Mouse (Mus musculus) heart, adult 11 months (tissue): ENCODE measurements around the gene Prima1.

ENCODE experiments used
- DNase-seq: peaks from one replicate; pipeline ENCODE4 v3.0.0; 2022

Gene Prima1

DNA sequence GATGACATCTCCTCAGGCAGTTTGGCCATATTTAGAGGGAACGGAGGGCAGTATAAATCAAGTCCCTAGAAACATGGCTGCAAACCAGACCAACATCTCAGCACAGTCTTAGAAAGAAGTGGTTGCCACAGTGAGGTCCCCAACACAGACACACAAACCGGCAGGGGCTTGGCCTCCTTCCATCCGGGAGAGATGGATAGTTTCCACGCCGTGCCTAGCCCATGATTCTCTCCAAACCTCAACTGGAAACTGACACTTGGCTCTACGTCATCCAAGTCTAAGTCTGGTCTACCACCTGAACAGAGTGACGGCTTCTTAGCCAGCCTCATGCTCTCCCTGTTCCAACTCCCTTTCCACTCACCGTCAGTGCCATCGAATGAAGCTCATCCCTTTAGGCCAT lies 18.3 kb downstream of the Prima1 start:
- DNase-seq: no peak

DNA sequence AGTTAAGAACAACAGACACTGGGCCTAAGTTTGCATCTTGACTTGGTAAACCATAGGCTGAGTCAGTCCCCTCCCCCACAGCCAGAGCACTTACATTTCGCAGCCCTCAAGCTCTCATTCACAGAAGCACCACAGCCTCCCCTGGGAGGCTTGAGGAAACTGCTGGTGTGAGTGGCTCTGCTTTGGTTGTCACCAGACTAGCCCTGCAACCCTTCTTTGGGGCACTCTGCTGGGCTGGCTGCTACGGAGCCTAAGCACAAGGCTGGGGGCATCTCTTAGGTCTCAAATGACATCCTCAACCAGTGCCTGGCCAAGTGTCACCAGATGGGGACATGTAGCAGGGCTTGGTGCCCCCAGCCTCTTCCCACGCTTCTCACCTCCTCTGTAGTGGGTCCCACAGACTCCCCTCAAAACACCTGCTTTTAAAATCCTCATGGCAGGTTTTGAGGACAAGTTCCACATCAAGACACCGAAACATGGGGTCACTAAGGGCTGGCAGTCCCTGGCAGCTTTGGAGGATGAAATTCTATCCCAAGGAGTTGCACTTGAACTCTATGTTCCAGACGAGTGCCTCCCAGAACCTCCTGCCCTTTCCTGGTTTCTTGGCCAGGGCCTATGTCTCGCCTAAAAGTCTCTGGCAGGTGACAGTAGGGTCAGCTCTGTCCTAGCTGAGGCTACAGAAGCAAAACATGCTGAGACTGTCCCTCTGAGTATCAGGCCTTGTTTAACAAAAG lies 25.9 kb downstream of the Prima1 start:
- no peak for DNase-seq

DNA sequence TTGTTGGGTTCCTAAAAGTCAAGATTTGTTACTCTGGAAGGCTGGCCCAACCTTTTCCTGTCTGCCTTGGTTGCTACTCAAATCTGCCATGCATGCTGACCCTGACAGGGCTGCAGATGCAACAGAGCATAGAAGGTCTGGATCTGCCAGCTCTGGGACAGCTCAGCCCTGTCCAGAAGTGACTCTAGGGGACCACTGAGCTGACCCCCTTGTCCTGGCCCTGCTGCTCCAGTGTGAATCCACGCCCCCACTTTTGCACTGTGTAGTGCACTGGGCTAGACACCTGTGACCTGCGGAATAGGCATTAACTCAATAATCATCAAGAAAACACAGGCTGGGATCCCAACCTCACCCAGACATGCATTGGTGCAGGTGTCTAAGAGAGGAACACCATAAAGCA lies 27.2 kb downstream of the Prima1 start:
- DNase-seq: no peak

DNA sequence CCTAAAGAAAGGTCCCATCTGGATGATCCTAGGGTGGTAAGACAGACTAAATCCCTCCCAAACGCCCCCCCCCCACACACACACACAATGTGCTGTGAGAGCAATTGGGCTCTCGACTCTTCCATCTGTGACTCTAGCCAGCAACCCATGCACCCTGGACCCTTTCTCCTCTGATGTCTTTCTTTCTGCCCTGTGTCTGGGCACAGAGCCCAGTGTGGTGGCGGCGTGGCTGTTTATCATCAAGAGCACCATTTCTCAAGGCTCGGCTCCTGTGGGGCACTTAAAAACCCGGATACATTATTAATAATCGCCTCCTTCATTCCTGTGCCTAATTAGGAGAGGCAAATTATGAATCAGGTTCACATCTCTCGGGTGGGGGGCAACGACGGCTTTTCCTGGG lies 27.7 kb downstream of the Prima1 start:
- no peak for DNase-seq

DNA sequence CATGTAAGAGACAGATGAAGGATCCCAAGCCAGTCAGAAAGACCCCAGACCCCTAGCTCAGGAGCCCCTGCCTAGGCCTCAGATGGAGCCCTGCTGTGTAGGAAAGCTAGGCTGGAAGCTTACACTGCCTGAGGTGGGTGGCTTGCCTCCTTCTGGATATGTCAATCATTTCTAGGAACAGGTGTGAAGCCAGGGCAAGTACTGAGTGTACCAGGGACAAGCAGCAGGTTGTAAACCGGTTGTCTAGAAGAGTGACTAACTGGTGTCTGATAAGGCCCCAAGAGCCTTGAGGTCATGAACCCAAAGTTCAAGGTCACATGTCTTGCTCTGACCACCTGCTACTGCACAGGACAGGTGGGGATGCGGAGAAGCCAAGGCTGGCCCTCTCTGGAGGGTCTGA lies 28.4 kb downstream of the Prima1 start:
- no peak for DNase-seq

DNA sequence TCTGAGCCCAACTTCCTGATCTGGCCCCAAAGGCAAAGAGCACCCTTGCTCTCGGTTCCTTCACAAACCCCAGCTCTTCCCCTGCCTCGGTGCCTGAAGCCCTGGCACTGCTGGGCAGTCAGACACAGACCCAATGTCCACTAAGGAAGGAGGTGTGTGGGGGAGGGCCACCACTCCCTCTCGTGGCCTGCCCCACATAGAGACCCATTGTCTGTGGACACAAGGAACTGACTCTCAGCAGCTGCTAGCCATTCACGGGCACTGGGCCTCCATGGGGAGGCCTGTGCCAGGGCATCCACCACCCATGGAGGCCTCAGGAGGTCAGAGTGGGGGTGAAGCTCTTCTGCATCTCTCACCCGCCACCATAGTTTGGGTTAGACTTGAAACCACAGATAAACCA lies 30.9 kb downstream of the Prima1 start:
- peak; percentile 80 for DNase-seq

DNA sequence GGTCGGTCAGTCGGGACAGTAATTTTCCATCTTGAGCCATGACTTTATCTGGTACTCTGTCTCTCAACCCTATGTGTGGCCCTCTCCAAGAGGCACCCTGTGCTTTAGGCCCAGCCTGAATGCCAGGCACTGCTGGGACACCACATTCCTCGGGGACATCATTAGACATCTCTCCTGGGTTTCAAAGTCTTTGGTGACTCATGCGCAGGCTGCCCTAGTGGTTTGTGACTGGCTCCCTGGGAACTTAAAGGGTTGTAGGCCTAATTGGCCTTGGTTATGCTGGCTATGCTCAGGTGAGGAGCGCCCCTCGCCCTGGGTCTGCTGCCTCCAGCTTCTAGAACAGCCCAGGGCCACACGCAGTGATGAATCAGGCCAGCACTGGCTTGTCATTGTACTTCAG lies 32.4 kb downstream of the Prima1 start:
- no peak for DNase-seq

DNA sequence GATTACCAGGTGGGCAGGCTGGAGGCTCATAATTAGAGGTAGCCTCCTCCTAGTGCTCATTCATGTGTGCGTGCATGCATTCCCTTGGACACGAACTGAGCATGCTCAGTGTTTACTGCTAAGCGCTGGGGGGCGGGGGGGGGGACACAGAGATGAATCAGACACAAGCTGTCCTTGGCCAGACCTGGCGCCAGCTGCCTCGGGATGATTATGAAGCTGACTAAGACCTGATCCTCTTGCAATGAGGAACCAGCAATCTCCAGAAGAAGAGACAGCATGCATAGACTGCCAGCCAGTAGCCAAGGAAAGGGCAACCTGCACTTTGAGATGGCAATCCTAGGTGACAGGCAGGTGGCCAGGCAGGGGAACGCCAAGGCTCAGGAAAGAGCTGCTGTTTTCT lies 36.4 kb downstream of the Prima1 start:
- no peak for DNase-seq

DNA sequence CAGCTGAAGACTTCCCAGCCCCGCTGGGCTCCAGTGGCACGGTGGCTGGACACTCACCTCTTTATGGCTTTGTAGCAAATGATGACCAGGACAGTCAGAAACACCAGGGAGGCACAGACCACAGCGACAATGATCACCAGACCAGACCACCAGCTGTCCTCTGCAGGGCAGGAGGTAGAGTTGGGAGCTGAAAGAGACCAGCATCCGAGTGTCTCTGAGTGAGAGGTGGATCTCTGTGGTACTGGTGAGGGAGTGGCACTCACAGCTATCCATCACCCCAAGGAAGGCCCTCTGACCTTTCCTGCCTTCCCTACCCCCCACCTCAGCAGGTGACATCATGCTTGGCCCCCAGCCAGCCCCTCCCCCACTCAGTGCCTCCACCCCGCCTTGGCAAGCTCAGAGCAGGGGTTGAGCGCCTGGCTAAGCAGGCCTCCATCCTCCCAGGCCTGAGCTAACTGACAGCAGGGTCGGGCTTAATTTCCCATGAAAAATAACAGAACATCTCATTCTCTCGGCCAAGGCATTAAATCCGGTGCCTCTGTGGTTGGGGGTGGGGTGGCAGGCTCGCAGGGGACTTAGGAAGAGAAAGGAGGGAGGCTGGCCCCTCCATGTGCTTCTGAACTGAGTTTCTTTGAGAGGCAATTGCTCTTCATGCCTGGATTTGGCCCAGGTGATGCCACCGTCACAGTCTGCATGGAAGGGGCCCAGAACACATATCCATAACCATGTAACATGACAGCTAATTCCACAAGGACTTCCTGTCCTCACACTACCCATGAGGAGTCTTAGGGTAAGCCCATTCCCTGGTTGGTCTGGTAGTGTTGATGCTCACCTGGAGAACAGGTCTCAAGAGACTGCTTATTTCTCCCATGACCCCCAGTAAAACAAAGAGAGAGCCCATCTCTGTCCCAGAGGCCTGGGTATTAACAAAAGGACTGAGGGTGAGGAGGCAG lies 39.1 kb downstream of the Prima1 start:
- no peak for DNase-seq

DNA sequence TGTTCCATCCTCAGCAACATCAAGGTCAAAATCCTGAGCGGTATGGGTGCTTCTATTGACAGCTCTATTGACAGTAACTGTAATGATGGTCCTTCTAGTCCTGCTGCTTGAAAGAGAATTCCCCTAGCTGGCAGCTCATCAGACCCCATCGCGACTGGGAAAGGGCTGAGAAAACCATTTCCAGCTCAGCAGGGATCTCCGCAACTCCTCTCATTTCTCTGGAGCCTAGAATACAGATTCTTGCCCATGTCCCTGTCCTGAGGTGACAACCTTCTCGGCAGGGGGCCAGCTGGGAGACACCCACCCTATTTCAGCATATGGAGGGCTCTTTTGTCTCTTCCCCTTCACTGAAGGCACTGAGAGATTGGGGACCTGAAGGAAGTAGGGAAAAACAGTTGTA lies 49.0 kb downstream of the Prima1 start:
- no peak for DNase-seq

DNA sequence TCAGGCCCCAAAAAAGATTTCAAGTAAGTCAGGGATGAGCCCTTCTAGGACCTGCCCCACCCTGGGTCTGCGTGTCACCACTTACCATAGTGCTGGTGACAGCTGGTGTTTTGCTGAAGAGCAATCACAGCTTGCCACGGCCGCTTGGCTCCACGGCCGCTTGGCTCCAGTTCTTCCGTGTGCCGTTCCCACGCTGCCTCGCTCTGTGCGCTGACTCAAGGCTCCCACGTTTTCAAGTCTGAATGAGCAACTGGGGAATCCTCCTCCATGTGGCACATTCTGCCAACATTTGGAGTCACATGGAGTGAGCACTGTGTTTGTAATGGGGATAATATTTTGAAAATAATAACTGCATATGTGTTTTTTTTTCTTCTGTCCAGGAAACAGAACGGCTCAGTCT lies 52.2 kb downstream of the Prima1 start:
- DNase-seq: no peak

DNA sequence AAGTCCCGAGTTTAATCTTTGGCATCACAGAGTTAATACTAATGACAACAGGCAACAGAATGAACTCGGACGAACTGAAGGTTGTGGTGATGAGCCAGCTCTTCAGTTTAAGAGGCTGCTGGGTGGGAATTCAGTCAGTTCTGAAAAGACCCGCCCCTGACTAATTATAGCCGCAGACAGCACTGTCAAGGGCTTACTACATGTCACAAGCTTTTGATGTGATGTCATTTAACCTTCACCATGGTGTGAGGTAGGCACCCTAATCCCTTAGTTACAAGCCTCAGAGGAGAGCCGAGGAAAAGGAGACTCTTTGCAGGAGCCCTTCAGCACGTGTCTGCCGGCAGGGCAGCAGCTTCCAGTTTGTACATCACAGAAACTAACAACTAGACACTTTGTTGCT lies 53.7 kb downstream of the Prima1 start:
- DNase-seq: no peak

DNA sequence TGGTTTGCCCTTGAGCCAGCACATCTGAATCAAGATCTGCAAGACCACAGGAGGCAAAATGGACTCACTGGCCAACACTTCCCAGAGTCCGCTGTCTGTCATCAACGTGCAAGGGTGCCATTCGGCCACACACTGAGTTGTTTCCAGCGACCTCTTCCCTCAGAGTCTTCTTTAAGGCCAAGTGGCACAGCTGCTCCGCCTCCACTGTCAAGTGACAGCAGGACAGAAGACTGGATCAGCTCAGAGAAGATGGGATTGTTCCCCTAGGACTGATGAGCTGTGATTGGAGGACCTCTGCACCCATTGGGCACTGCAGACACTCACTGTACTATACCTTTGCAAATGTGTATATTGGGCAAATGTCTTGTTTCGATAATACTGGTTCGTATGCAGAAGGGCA lies 54.9 kb downstream of the Prima1 start:
- DNase-seq: no peak

DNA sequence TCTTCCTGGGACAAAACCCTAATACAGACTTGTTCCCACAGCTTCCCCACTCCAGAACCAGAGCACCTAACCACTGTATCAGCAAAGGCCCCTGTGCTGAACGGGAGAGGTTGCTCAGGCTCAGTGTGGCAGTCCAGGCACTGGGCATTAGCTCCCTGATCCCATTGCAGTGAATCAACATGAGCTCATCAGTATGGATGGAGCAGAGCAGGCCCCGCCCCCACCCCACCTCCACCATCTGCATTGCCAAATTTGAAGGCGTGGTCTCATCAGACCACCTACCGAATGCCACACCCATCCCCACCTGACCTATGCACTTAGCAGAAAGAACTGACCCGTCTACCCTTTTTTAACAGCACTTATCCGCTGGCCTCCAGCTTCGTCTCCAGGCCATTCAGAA lies 58.9 kb downstream of the Prima1 start:
- no peak for DNase-seq

DNA sequence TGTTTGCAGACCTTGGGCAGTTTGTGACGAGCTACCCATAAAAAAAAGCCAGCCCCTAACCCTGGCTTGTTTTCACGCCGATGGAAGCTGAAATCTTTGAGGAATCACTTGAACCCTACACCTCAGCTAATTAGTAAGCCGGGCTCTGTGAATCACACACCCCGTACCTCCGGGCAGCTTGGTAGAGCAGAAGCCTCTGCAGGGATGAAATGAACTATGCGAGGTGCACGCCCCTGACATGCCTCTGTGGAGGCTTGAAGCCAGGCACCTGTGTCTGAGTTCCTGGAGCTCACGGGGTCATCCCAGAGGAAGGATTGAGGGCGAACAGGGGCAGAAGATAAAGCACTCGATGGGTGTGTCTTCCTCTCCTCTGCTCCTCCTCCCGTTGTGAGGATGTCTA lies 73.1 kb downstream of the Prima1 start:
- peak; percentile 41 for DNase-seq

DNA sequence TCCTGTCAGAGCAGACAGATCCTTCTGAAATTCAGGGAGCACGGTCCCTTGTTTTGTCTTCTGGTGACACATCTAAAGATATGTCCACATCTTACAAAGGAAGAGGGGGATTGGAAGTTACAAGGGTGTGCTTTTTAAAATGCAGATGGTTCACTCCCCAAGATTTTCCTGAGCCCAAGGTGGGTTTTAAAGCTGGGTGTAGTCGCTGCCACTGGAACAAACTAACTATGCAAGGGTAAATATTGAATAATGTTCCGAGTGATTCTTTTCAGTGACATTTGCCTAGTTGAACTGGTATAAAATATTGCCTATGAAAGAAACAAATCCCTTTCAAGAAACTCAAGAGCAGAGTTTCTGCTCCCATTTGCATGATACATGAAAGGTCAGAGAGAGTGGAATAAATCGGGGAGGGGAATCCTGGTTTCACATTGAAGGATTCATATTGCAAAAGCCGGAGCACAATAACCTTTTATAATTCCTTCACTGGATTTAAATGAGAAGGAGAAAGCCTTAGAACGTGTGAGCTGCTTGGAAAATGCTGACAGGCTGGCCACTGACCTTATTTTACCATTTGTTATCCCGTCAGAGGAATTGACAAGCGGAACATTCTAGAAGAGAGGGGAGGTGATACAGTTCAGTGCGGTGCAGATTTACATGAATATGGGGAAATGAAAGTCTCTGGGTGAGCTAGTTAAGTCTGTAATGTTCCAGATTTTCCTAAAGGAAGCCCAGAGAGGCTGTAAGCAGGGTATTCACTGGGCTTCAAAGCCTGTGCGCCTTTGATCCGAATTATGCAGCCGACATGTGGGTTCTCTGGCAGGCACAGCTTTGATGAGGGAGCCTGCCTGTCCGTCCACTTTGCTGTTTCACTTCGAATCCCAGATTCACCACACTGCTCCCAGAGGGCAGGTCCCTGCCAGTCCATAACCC lies 77.6 kb downstream of the Prima1 start:
- peak; percentile 82 for DNase-seq

DNA sequence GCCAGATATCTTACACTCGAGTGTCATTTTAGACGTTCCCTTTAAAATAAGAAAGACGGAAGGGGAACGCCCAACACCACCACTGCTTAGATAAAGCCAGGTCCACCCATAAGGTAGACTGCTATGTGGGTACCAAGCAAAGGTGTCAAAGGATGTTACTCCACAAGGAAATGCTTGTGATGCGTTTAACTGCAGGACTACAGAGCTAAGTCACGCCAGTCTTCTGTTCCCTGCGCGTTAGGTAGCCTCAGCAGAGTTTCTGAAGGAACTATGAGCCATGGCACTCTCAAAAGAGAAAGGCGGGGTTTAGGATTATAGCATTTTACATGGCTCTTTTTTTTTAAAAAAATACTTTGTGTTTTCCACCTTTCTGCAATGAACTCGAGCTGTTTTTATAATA lies 78.4 kb downstream of the Prima1 start:
- peak; percentile 51 for DNase-seq

DNA sequence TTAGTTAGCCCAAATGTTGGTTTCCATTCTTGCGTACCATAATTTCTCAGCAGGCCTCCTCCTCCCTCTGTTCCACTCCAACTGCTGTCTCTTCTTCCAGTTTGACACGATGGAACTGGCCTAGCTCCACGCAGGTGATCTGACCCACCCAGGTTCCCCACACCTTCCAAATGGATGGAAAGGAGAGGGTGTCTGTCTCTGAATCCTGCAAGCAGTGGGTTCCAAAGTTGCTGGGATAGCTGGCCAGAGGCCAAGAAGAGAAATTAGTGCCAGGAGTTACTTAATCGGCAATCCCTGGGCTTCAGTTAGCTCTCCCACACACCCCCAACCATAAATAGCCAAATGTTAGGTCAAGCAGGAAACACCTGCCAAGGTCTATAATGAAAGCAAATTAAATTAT lies 81.2 kb downstream of the Prima1 start:
- peak; percentile 63 for DNase-seq

DNA sequence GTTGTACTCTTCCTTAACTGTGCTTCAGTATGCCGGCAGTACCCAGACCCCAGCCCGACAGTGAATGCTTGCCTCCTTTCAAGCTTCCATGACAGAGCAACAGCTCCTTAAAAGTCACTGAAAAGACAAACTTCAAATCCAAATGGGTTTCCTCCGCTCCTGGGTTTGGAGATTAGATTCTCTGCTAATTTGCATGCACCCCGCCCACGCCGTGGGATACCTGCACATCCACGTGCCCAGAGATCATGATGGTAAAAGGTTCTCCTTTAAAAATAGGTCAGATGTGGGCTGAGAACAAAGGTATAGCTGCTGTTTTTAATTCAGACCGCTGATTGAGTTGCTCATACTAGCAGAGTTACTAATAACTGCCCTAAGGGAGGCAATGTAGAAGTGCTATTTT lies 82.9 kb downstream of the Prima1 start:
- DNase-seq: peak; percentile 63

DNA sequence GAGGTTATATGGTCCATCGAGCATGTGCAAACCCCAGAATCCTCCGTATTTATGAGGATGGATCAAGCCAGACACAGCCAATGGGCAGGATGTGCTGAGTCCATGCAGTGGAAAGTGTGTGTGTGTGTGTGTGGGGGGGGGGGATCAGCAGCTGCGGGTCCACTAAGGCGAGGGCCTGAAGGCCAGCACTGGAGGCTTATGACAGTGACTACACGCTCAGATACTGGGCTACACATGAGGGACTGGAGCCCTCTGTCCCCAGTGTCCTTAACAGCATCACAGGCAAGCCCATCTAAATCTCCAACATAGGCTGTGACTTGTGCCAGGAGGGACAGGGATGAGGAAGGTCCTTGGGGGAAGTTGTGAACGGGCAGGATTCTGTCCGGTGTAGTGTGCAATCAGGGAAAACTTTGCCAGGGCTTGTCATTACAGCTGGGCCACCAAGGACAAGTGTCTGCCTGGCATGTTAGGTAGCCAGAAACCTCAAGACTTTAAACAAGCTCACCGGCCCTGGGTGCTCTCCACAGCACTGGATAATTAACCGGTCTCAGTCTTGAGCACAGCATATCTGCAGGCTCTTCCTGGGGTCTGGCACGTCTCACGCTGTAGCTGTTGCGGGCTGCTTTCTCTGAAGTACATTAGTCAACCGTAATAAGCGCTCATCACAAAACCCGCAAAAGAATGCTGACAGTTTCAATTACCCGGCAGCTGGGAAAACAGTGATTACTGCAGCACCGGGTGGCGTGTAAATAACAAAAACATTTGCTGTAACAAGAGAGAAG lies 84.6 kb downstream of the Prima1 start:
- peak; percentile 60 for DNase-seq

DNA sequence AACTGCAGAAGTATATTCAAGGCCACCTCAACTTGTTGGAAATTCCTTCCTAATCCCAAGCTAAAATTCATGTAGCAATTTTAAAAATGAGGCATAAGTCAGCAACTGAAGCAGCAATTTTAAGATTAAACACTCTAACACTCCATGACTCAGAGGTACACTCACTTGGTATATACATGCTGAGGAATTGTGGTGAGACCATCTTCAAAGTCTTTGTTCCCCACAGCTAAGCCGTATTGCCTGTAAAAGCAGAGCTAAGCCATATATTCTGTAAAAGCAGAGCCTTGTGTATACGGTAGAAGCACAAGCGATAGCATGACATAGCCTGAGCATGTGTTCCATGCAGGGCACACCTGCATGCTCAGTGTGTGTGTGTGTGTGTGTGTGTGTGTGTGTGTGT lies 86.5 kb downstream of the Prima1 start:
- DNase-seq: peak; percentile 2

DNA sequence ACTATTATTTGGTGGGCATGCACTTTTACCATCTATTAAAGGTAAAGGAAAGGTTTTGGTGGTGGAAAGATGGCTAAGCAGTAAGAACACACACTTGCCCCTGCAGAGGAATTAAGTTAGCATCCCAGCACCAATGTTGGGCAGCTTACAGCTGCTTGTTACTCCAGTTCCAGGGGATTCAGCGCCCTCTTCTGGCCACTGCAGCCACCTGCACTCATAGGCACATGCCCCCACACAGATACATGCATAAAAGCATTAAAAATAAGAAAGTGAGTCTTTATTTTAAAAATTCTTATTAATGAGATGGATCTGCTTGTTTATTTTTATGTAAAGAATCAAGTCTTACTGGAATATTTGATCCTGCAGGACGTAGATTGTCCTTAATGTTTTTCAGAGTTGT lies 87.0 kb downstream of the Prima1 start:
- peak; percentile 3 for DNase-seq
